Mouse (Mus musculus): ENCODE measurements around the gene Olfr922. TPM values are rescaled to one million over a fixed set of nuclear protein-coding genes. Genes with fewer than 3 reads are reported as not detected.

Olfr922 gene
- polyA plus RNA-seq (2015; fragmentation: Nextera tagmentation; extraction: Ambion mirVana), result not detected in 2 replicates

GRCm38 (mm10) chr9:38814314-38814713 is at the start of gene Olfr922:
TSS of gene Olfr922 (plus strand) at chr9:38814614.
- 50% methylated on average over 2 of the region's 2 CpGs for WGBS
- ATAC-seq (ENCODE audit: low read depth), result no peak
- Histone ChIP-seq H3K27me3 (ENCODE audit: control insufficient read depth, insufficient read depth, low read depth, low read length) (no peaks in the 10 kb centered on the region), H3K9ac (ENCODE audit: low read length) (no peak within 1 kb of the TSS), H3K4me3 (ENCODE audit: low read length) (no peak within 1 kb of the TSS), H3K4me1 (replicated peaks; ENCODE audit: control insufficient read depth, insufficient read depth, low read length) (no peaks in the 10 kb centered on the region), H3K4me2 (ENCODE audit: low read depth, low read length) (no peak within 1 kb of the TSS), H3K9me3 (ENCODE audit: control insufficient read depth, low read length) (no peaks in the 10 kb centered on the region), H3K27ac (ENCODE audit: low read length) (no peak within 1 kb of the TSS), H3K36me3 (ENCODE audit: control insufficient read depth, insufficient read depth, low read length) (no peaks in the 10 kb centered on the region)

GRCm38 (mm10) chr9:38772768-38773167 is 41.6 kb upstream of the Olfr922 start, which contains the start of gene Olfr921:
TSS of gene Olfr921 (plus strand) at chr9:38773068.
- no peak within 1 kb of the TSS for H3K9ac ChIP-seq (ENCODE audit: low read length)
- no peaks in the 10 kb centered on the region for H3K27me3 ChIP-seq (ENCODE audit: control insufficient read depth, insufficient read depth, low read depth, low read length)
- no peak within 1 kb of the TSS for H3K4me2 ChIP-seq (ENCODE audit: low read depth, low read length)
- no peak for ATAC-seq (ENCODE audit: low read depth)
- no peaks in the 10 kb centered on the region for H3K9me3 ChIP-seq (ENCODE audit: control insufficient read depth, low read length)
- no peaks in the 10 kb centered on the region for H3K4me1 ChIP-seq (replicated peaks; ENCODE audit: control insufficient read depth, insufficient read depth, low read length)
- no peaks in the 10 kb centered on the region for H3K36me3 ChIP-seq (ENCODE audit: control insufficient read depth, insufficient read depth, low read length)
- H3K27ac ChIP-seq (ENCODE audit: low read length), result no peak within 1 kb of the TSS
- no peak within 1 kb of the TSS for H3K4me3 ChIP-seq (ENCODE audit: low read length)

- Histone ChIP-seq H3K27me3 (ENCODE audit: control insufficient read depth, insufficient read depth, low read depth, low read length) (no peaks in the 10 kb centered on the region), H3K36me3 (ENCODE audit: control insufficient read depth, insufficient read depth, low read length) (no peaks in the 10 kb centered on the region), H3K4me2 (ENCODE audit: low read depth, low read length) (no peak overlapping the region), H3K9ac (ENCODE audit: low read length) (no peak overlapping the region), H3K4me1 (replicated peaks; ENCODE audit: control insufficient read depth, insufficient read depth, low read length) (no peaks in the 10 kb centered on the region), H3K4me3 (ENCODE audit: low read length) (no peak overlapping the region), H3K27ac (ENCODE audit: low read length) (no peak overlapping the region), H3K9me3 (ENCODE audit: control insufficient read depth, low read length) (no peaks in the 10 kb centered on the region)
- ATAC-seq (ENCODE audit: low read depth), result no peak
- 74% methylated on average over 2 of the region's 2 CpGs for whole genome bisulfite sequencing
Measured at GRCm38 (mm10) chr9:38792689-38793088, 21.7 kb upstream of the Olfr922 start.

- Histone ChIP-seq H3K4me2 (ENCODE audit: low read depth, low read length) (no peak overlapping the region), H3K27ac (ENCODE audit: low read length) (no peak overlapping the region), H3K36me3 (ENCODE audit: control insufficient read depth, insufficient read depth, low read length) (no peaks in the 10 kb centered on the region), H3K4me1 (replicated peaks; ENCODE audit: control insufficient read depth, insufficient read depth, low read length) (no peaks in the 10 kb centered on the region), H3K9me3 (ENCODE audit: control insufficient read depth, low read length) (no peaks in the 10 kb centered on the region), H3K4me3 (ENCODE audit: low read length) (no peak overlapping the region), H3K9ac (ENCODE audit: low read length) (no peak overlapping the region), H3K27me3 (ENCODE audit: control insufficient read depth, insufficient read depth, low read depth, low read length) (no peaks in the 10 kb centered on the region)
- ATAC-seq (ENCODE audit: low read depth), result no peak
Measured at GRCm38 (mm10) chr9:38805696-38806095, 8.7 kb upstream of the Olfr922 start.

GRCm38 (mm10) chr9:38815458-38815986 is 1.1 kb downstream of the Olfr922 start:
- no peak for ATAC-seq (ENCODE audit: low read depth)
- Histone ChIP-seq H3K9me3 (ENCODE audit: control insufficient read depth, low read length) (no peaks in the 10 kb centered on the region), H3K4me2 (ENCODE audit: low read depth, low read length) (no peak overlapping the region), H3K27ac (ENCODE audit: low read length) (no peak overlapping the region), H3K27me3 (ENCODE audit: control insufficient read depth, insufficient read depth, low read depth, low read length) (no peaks in the 10 kb centered on the region), H3K4me3 (ENCODE audit: low read length) (no peak overlapping the region), H3K9ac (ENCODE audit: low read length) (no peak overlapping the region), H3K4me1 (replicated peaks; ENCODE audit: control insufficient read depth, insufficient read depth, low read length) (no peaks in the 10 kb centered on the region), H3K36me3 (ENCODE audit: control insufficient read depth, insufficient read depth, low read length) (no peaks in the 10 kb centered on the region)
- WGBS, result 66% methylated on average over 1 of the region's 1 CpGs

GRCm38 (mm10) chr9:38826245-38826644 is 11.8 kb downstream of the Olfr922 start, which contains the start of gene Olfr923:
TSS of gene Olfr923 (plus strand) at chr9:38826545.
- Histone ChIP-seq H3K9ac (ENCODE audit: low read length) (no peak within 1 kb of the TSS), H3K36me3 (ENCODE audit: control insufficient read depth, insufficient read depth, low read length) (no peaks in the 10 kb centered on the region), H3K4me2 (ENCODE audit: low read depth, low read length) (no peak within 1 kb of the TSS), H3K4me3 (ENCODE audit: low read length) (no peak within 1 kb of the TSS), H3K27ac (ENCODE audit: low read length) (no peak within 1 kb of the TSS), H3K9me3 (ENCODE audit: control insufficient read depth, low read length) (no peaks in the 10 kb centered on the region), H3K4me1 (replicated peaks; ENCODE audit: control insufficient read depth, insufficient read depth, low read length) (no peaks in the 10 kb centered on the region), H3K27me3 (ENCODE audit: control insufficient read depth, insufficient read depth, low read depth, low read length) (no peaks in the 10 kb centered on the region)
- ATAC-seq (ENCODE audit: low read depth), result no peak
- 74% methylated on average over 1 of the region's 1 CpGs for WGBS

GRCm38 (mm10) chr9:38833027-38833426 is 18.6 kb downstream of the Olfr922 start:
- H3K9me3 ChIP-seq (ENCODE audit: control insufficient read depth, low read length), result no peaks in the 10 kb centered on the region
- H3K27me3 ChIP-seq (ENCODE audit: control insufficient read depth, insufficient read depth, low read depth, low read length), result no peaks in the 10 kb centered on the region
- WGBS, result 74% methylated on average over 2 of the region's 2 CpGs
- ATAC-seq (ENCODE audit: low read depth), result no peak
- H3K4me2 ChIP-seq (ENCODE audit: low read depth, low read length), result no peak overlapping the region
- no peaks in the 10 kb centered on the region for H3K4me1 ChIP-seq (replicated peaks; ENCODE audit: control insufficient read depth, insufficient read depth, low read length)
- H3K36me3 ChIP-seq (ENCODE audit: control insufficient read depth, insufficient read depth, low read length), result no peaks in the 10 kb centered on the region
- no peak overlapping the region for H3K27ac ChIP-seq (ENCODE audit: low read length)
- no peak overlapping the region for H3K4me3 ChIP-seq (ENCODE audit: low read length)
- no peak overlapping the region for H3K9ac ChIP-seq (ENCODE audit: low read length)

GRCm38 (mm10) chr9:38844149-38844548 is 29.7 kb downstream of the Olfr922 start, which contains the start of gene Olfr924:
TSS of gene Olfr924 (plus strand) at chr9:38844449.
- Histone ChIP-seq H3K4me3 (ENCODE audit: low read length) (no peak within 1 kb of the TSS), H3K4me1 (replicated peaks; ENCODE audit: control insufficient read depth, insufficient read depth, low read length) (no peaks in the 10 kb centered on the region), H3K27me3 (ENCODE audit: control insufficient read depth, insufficient read depth, low read depth, low read length) (no peaks in the 10 kb centered on the region), H3K9ac (ENCODE audit: low read length) (no peak within 1 kb of the TSS), H3K36me3 (ENCODE audit: control insufficient read depth, insufficient read depth, low read length) (no peaks in the 10 kb centered on the region), H3K27ac (ENCODE audit: low read length) (no peak within 1 kb of the TSS), H3K4me2 (ENCODE audit: low read depth, low read length) (no peak within 1 kb of the TSS), H3K9me3 (ENCODE audit: control insufficient read depth, low read length) (no peaks in the 10 kb centered on the region)
- 83% methylated on average over 1 of the region's 1 CpGs for WGBS
- no peak for ATAC-seq (ENCODE audit: low read depth)

GRCm38 (mm10) chr9:38854760-38855159 is 40.3 kb downstream of the Olfr922 start, which contains the start of gene Olfr26:
TSS of gene Olfr26 (plus strand) at chr9:38855060.
- no peaks in the 10 kb centered on the region for H3K9me3 ChIP-seq (ENCODE audit: control insufficient read depth, low read length)
- H3K36me3 ChIP-seq (ENCODE audit: control insufficient read depth, insufficient read depth, low read length), result no peaks in the 10 kb centered on the region
- H3K27ac ChIP-seq (ENCODE audit: low read length), result no peak within 1 kb of the TSS
- no peak for ATAC-seq (ENCODE audit: low read depth)
- H3K27me3 ChIP-seq (ENCODE audit: control insufficient read depth, insufficient read depth, low read depth, low read length), result no peaks in the 10 kb centered on the region
- no peaks in the 10 kb centered on the region for H3K4me1 ChIP-seq (replicated peaks; ENCODE audit: control insufficient read depth, insufficient read depth, low read length)
- H3K9ac ChIP-seq (ENCODE audit: low read length), result no peak within 1 kb of the TSS
- no peak within 1 kb of the TSS for H3K4me3 ChIP-seq (ENCODE audit: low read length)
- no peak within 1 kb of the TSS for H3K4me2 ChIP-seq (ENCODE audit: low read depth, low read length)
